Mouse (Mus musculus) intestine, postnatal 0 days (tissue): ENCODE results near the gene Sfswap. TPM values are rescaled to one million over a fixed set of nuclear protein-coding genes. Genes with fewer than 3 reads are reported as not detected.
A peak's percentile ranks its signal among the peaks of the same experiment; 100 is the strongest.

Experiments
- ATAC-seq: fragments of 200-750 bp; cut with Nextera tagmentation; 2 replicates; pipeline ENCODE4 v1.8.0; 2017; ENCODE audit warnings: mild to moderate bottlenecking, moderate TSS enrichment, moderate library complexity
- H3K27ac ChIP-seq: fragments of 300-500 bp; sonication (generic); 2 replicates; pipeline ENCODE4 v1.5.1; 2014; ENCODE audit warnings: mild to moderate bottlenecking, low read depth, low read length, moderate library complexity
- H3K27me3 ChIP-seq: fragments of 300-500 bp; sonication (generic); replicated peaks from 2 replicates; pipeline ENCODE4 v1.6.1; 2014; ENCODE audit warnings: low read length, mixed read lengths; ENCODE audit not compliant: control insufficient read depth, insufficient read depth
- H3K36me3 ChIP-seq: fragments of 300-500 bp; sonication (generic); 2 replicates; pipeline ENCODE4 v1.6.1; 2014; ENCODE audit warnings: mild to moderate bottlenecking, moderate library complexity; ENCODE audit not compliant: control insufficient read depth, insufficient read depth
- H3K4me1 ChIP-seq: fragments of 300-500 bp; sonication (generic); replicated peaks from 2 replicates; pipeline ENCODE4 v1.6.1; 2014; ENCODE audit warnings: antibody characterized with exemption, low read length, mixed read lengths; ENCODE audit not compliant: control insufficient read depth, insufficient read depth
- H3K4me2 ChIP-seq: fragments of 300-500 bp; sonication (generic); replicated peaks from 2 replicates; pipeline ENCODE4 v1.6.1; 2014; ENCODE audit warnings: low read depth, mild to moderate bottlenecking, moderate library complexity
- H3K4me3 ChIP-seq: fragments of 300-500 bp; sonication (generic); 2 replicates; pipeline ENCODE4 v1.5.1; 2014; ENCODE audit warnings: low read depth, low read length
- H3K9ac ChIP-seq: fragments of 300-500 bp; sonication (generic); 2 replicates; pipeline ENCODE4 v1.6.1; 2014; ENCODE audit warnings: mild to moderate bottlenecking, low read depth, low read length
- H3K9me3 ChIP-seq: fragments of 300-500 bp; sonication (generic); 2 replicates; pipeline ENCODE4 v1.6.1; 2016; ENCODE audit warnings: mixed run types; ENCODE audit not compliant: control insufficient read depth
- CTCF ChIP-seq: sonication (generic); IDR thresholded peaks from 2 replicates; pipeline ENCODE4 v1.5.1; 2016; ENCODE audit warnings: low read depth, mild to moderate bottlenecking, control low read depth, antibody characterized with exemption, moderate library complexity
- WGBS: fragments of 180-500 bp; shearing (Covaris S2); extraction: QIAGEN DNeasy Blood & Tissue Kit; methylation state at CpG from one replicate; pipeline ENCODE4 v1.1.7; 2014; 5-methylcytosine and 5-hydroxymethylcytosine counted together
- polyA plus RNA-seq: library from polyadenylated mRNA; unstranded; fragments of >200 nt; fragmentation: Nextera tagmentation; extraction: Ambion mirVana; gene quantifications from 2 replicates; pipeline ENCODE4 v1.2.1, GENCODE M21; 2015

Sfswap gene
- 19.4 and 19.8 TPM in 2 replicates for polyA plus RNA-seq

DNA sequence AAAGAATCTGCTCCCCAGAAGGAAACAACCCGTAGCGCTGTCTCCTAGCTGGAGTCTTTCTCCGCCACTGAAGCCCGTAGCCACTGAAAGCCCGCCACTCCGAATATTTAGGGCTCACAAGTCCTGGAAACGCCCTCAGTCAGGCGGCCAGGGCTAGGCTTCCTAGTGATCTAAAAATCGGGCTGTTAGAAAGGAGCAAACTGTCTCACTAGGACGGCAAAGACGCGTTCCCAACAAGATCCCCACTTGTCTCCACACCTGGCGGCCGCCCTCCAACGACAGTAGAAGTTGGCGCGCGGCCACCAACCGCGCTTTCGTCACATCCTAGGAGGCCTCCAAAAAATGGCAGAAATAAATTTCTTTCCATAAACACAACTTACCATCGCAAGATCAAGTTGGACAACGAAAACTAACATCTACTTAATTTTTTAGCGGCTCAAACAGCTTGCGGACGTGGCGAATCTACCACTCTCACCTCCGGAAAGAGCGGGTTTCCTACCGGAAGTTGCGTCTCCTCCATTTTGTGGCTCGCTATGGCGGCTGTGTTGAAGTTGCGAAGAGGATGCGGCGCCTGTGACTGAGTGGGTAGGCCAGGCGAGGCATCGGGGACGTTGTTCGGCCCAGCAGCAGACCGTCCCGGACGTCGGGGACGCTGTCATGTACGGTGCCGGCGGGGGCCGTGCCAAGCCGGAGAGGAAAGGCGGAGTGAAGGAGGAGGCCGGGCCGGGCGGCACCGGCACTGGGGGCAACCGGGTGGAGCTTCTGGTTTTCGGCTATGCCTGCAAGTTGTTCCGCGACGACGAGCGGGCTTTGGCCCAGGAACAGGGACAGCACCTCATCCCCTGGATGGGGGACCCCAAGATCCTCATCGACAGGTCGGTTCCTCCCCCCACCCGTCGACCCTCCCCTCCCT is at the start of gene Sfswap:
Sfswap (plus strand) TSS at position 500 of the 913 bp plus-strand sequence.
- Histone ChIP-seq H3K9ac (peak within 1 kb of the TSS; percentile 88), H3K36me3 (peaks cover 19% of the 10 kb centered on the region), H3K27ac (peak within 1 kb of the TSS; percentile 47), H3K27me3 (no peaks in the 10 kb centered on the region), H3K4me1 (no peaks in the 10 kb centered on the region), H3K4me2 (peak within 1 kb of the TSS; percentile 95), H3K9me3 (no peaks in the 10 kb centered on the region), H3K4me3 (peak within 1 kb of the TSS; percentile 86)
- ATAC-seq = peak; percentile 80
- WGBS = under 1% methylated on average over 57 of the region's 66 CpGs
- peak; percentile 31; the same call in 1 of the 2 replicates for TF ChIP-seq CTCF

DNA sequence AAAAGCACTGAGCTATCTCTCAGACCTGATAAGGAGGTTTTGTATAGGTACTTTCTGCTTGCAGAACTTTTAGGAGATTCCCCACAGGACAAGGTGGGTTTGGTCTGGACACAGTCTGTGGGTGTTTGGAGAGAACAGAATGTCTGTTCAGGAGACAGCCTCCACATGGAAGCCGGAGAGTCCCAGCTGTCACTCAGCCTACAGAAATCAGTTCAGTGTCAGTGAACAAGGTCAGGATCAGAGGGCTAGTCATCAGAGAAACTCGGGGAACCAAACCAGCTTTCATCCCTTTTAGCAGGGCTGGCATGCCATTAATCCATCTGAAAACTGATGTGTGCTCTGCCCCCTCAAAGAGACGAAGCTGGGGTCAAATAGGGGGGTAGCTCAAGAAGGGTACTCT is 48.5 kb upstream of the Sfswap start:
- H3K4me2 ChIP-seq = no peak overlapping the region
- no peak for TF ChIP-seq CTCF
- H3K9me3 ChIP-seq = no peaks in the 10 kb centered on the region
- H3K27me3 ChIP-seq = no peaks in the 10 kb centered on the region
- H3K36me3 ChIP-seq = no peaks in the 10 kb centered on the region
- WGBS = 58% methylated on average over 3 of the region's 3 CpGs
- no peak for ATAC-seq
- H3K27ac ChIP-seq = no peak overlapping the region
- no peak overlapping the region for H3K4me3 ChIP-seq
- no peak overlapping the region for H3K9ac ChIP-seq
- H3K4me1 ChIP-seq = no peaks in the 10 kb centered on the region; the same call in 1 of the 2 replicates

DNA sequence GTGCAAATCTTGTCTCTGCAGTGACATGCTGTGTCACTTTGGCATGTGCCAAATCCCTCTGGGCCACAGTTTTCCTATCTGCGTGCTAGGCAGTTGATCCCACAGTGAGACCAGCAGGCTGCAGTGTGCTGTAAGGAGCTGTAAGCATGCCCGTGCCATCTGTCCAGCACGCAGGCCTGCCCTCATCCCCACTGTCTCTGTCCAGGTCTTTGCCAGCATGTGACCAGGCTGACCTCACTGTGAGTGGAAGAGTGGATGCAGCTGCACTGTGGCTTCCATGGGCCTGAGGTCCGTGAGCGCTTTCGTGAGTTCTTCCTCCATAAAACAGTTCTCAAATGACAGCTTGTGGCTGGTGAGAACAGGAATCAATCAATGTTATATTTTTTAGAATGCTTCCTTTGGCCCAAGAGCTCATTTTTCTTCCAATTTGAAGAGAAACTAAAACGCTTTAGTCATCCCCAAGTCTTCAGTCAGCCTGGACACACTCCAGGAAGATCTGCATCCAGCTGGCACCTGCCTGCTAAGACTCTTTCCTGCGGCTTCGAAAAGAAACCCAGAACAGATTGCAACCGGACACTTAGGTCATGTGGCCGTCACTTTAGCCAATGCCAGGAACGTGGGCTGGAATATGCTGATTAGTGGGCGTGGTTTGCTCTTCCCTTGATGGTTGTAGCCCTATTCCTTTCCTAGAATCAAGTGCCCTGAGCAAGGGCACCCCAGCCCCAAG is 46.1 kb upstream of the Sfswap start:
- Histone ChIP-seq H3K4me2 (peak overlapping the region; percentile 44), H3K36me3 (no peaks in the 10 kb centered on the region), H3K4me1 (no peaks in the 10 kb centered on the region; the same call in 1 of the 2 replicates), H3K9ac (no peak overlapping the region), H3K9me3 (no peaks in the 10 kb centered on the region), H3K27me3 (no peaks in the 10 kb centered on the region), H3K27ac (no peak overlapping the region), H3K4me3 (peak overlapping the region; percentile 11; the same call in 1 of the 2 replicates)
- TF ChIP-seq CTCF = 0 out of 2 replicates have a peak, but pooled peaks have one; percentile 29
- peak; percentile 92 for ATAC-seq
- 9% methylated on average over 13 of the region's 13 CpGs for WGBS

GRCm38 (mm10) chr5:129455529-129455896 is 45.5 kb upstream of the Sfswap start:
- H3K27ac ChIP-seq = no peak overlapping the region
- no peak overlapping the region for H3K9ac ChIP-seq
- no peaks in the 10 kb centered on the region for H3K9me3 ChIP-seq
- H3K36me3 ChIP-seq = no peaks in the 10 kb centered on the region
- H3K4me2 ChIP-seq = peak overlapping the region; percentile 44; the same call in 1 of the 2 replicates
- no peaks in the 10 kb centered on the region for H3K27me3 ChIP-seq
- TF ChIP-seq CTCF = no peak
- no peaks in the 10 kb centered on the region; the same call in 1 of the 2 replicates for H3K4me1 ChIP-seq
- 0 out of 2 replicates have a peak overlapping the region, but pooled peaks have one; percentile 11 for H3K4me3 ChIP-seq
- 18% methylated on average over 2 of the region's 2 CpGs for WGBS
- ATAC-seq = peak; percentile 74

DNA sequence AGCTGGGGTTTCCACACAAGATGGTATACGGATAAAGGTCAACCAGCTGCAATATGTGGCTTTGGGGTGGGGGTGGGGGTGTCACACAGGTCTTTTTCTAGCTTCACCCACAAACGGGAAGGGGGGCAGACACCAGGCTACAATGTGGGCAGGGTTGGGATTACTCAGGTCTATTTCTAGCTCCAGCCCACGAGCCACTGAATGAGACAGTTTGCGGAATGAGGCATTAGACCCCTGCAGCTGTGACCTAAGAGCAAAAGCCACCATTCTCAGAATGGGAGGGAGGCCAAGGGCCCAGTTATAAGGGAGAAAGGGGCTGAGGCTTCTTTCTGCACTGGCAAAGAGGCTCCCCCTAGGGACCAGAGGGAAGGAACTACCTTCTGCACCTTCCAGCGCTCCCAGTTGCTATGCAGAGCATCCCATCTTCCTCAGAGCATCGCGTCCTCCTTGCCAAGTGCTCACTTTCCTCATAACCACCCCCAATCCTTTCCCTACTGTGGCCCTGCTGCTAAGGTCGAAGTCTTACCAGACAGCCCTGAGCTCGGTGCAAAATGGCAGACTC is 44.4 kb upstream of the Sfswap start:
- peak; percentile 39 for TF ChIP-seq CTCF
- H3K4me1 ChIP-seq = no peaks in the 10 kb centered on the region; the same call in 1 of the 2 replicates
- no peak for ATAC-seq
- no peaks in the 10 kb centered on the region for H3K36me3 ChIP-seq
- no peak overlapping the region for H3K4me3 ChIP-seq
- 50% methylated on average over 9 of the region's 9 CpGs for WGBS
- no peak overlapping the region for H3K27ac ChIP-seq
- no peak overlapping the region for H3K9ac ChIP-seq
- no peaks in the 10 kb centered on the region for H3K27me3 ChIP-seq
- no peak overlapping the region for H3K4me2 ChIP-seq
- no peaks in the 10 kb centered on the region for H3K9me3 ChIP-seq

- H3K9ac ChIP-seq = no peak overlapping the region
- no peaks in the 10 kb centered on the region for H3K9me3 ChIP-seq
- no peaks in the 10 kb centered on the region for H3K27me3 ChIP-seq
- no peak for TF ChIP-seq CTCF
- H3K27ac ChIP-seq = no peak overlapping the region
- no peaks in the 10 kb centered on the region; the same call in 1 of the 2 replicates for H3K4me1 ChIP-seq
- ATAC-seq = no peak
- H3K4me2 ChIP-seq = no peak overlapping the region
- H3K36me3 ChIP-seq = no peaks in the 10 kb centered on the region
- 62% methylated on average over 7 of the region's 7 CpGs for WGBS
- H3K4me3 ChIP-seq = no peak overlapping the region
Measured at GRCm38 (mm10) chr5:129458109-129458508, 42.9 kb upstream of the Sfswap start.
